Mouse (Mus musculus) bone marrow macrophage, adult 2 months (primary cell): ENCODE results near the gene Bglap3.

Experiments used
- CTCF ChIP-seq: IDR thresholded peaks from 2 replicates; pipeline ENCODE4 v1.5.1; 2012; ENCODE audit warnings: low read depth, mild to moderate bottlenecking, low read length, moderate library complexity
- POLR2A ChIP-seq: IDR thresholded peaks from 2 replicates; pipeline ENCODE4 v1.6.1; 2012; ENCODE audit warnings: mild to moderate bottlenecking, low read depth, low read length, borderline replicate concordance

GRCm38 (mm10) chr3:88384364-88384763 lies 11.8 kb upstream of the Bglap3 start, which contains the start of gene Bglap:
- TF ChIP-seq CTCF = no peak
- no peak for TF ChIP-seq POLR2A
